Mouse (Mus musculus) ES-E14 (cell line): Measurements from ENCODE around the gene Olfr373. TPM values are rescaled to one million over a fixed set of nuclear protein-coding genes. Genes with fewer than 3 reads are reported as not detected.

ENCODE experiments used
- DNase-seq: peaks from one replicate; pipeline ENCODE4 v3.0.0-alpha.2; 2013; ENCODE audit warnings: low read depth, low spot score
- H3K27ac ChIP-seq: 2 replicates; pipeline ENCODE4 v1.5.1; 2012; ENCODE audit warnings: low read depth, mild to moderate bottlenecking, low read length, moderate library complexity, mixed read lengths; ENCODE audit not compliant: poor library complexity, insufficient read depth, severe bottlenecking
- H3K36me3 ChIP-seq: 2 replicates; pipeline ENCODE4 v1.6.1; 2012; ENCODE audit warnings: mild to moderate bottlenecking, low read length, moderate library complexity, mixed read lengths; ENCODE audit not compliant: control insufficient read depth, poor library complexity, insufficient read depth, severe bottlenecking
- H3K4me1 ChIP-seq, 2 experiments: fragments of 150-350 bp in 1 of 2; sonication (generic) in 1 of 2; 2 replicates each; pipeline ENCODE4 v1.6.1; 2012; ENCODE audit warnings: low read length in 2 of 2, mild to moderate bottlenecking in 1 of 2, mixed read lengths in 1 of 2; ENCODE audit not compliant: control insufficient read depth in 2 of 2, insufficient read depth in 2 of 2, poor library complexity in 1 of 2
- H3K4me3 ChIP-seq, 2 experiments: fragments of 150-350 bp in 1 of 2; sonication (generic) in 1 of 2; 2 replicates each; pipeline ENCODE4 v1.5.1; 2012; ENCODE audit warnings: low read length in 2 of 2, low read depth in 1 of 2, mild to moderate bottlenecking in 1 of 2, mixed read lengths in 1 of 2; ENCODE audit not compliant: insufficient read depth in 1 of 2, poor library complexity in 1 of 2, severe bottlenecking in 1 of 2
- H3K9ac ChIP-seq: 2 replicates; pipeline ENCODE4 v1.6.1; 2012; ENCODE audit warnings: low read depth, mild to moderate bottlenecking, low read length, mixed read lengths; ENCODE audit not compliant: poor library complexity, insufficient read depth, severe bottlenecking
- H3K9me3 ChIP-seq: fragments of 150-350 bp; sonication (generic); 2 replicates; pipeline ENCODE4 v1.6.1; 2012; ENCODE audit warnings: low read depth, mild to moderate bottlenecking, low read length; ENCODE audit not compliant: control insufficient read depth, insufficient read depth
- CHD2 ChIP-seq: IDR thresholded peaks from 2 replicates; pipeline ENCODE4 v1.6.1; 2014; ENCODE audit warnings: mild to moderate bottlenecking, low read depth, low read length, inconsistent platforms
- HCFC1 ChIP-seq: IDR thresholded peaks from 2 replicates; pipeline ENCODE4 v1.6.1; 2012; ENCODE audit warnings: low read length, inconsistent platforms, borderline replicate concordance; ENCODE audit not compliant: insufficient read depth
- MAFK ChIP-seq: IDR thresholded peaks from 2 replicates; pipeline ENCODE4 v1.6.1; 2014; ENCODE audit warnings: mild to moderate bottlenecking, low read depth, low read length, inconsistent platforms; ENCODE audit not compliant: insufficient read depth
- ZC3H11A ChIP-seq: IDR thresholded peaks from 2 replicates; pipeline ENCODE4 v1.6.1; 2012; ENCODE audit warnings: low read depth, mild to moderate bottlenecking, inconsistent platforms, low read length, borderline replicate concordance
- ZNF384 ChIP-seq: IDR thresholded peaks from 2 replicates; pipeline ENCODE4 v1.6.1; 2012; ENCODE audit warnings: low read depth, low read length, inconsistent platforms
- in situ Hi-C, 2 experiments: fragments of 600-800 bp; cut with MboI; formaldehyde crosslinking; loops; one replicate each; pipeline ENCODE4 v1.15.1; 2025; ENCODE audit warnings: low sequenced_read_pairs in 2 of 2, inconsistent platforms in 1 of 2; ENCODE audit not compliant: unreplicated experiment in 2 of 2
- total RNA-seq: library from RNA; depleted of rRNA; stranded (reverse); fragments of 300-350 nt; gene quantifications from 2 replicates; pipeline ENCODE4 v1.2.3, GENCODE M21; 2012

The Olfr373 gene
- total RNA-seq, 1 experiment = 0.13 TPM

GRCm38 (mm10) chr8:72136302-72136978 is 53.5 kb downstream of the Olfr373 start:
- Histone ChIP-seq H3K4me3 (peak overlapping the region; percentile 94 to 97), H3K4me1 (peaks cover 2 to 6% of the 10 kb centered on the region in 2 experiments; a peak in 2 of 4 replicates), H3K9ac (peak overlapping the region; percentile 93), H3K36me3 (peaks cover 11% of the 10 kb centered on the region), H3K9me3 (no peaks in the 10 kb centered on the region), H3K27ac (peak overlapping the region; percentile 86)
- DNase-seq = peak; percentile 66
- TF ChIP-seq ZNF384 (no peak), MAFK (no peak), CHD2 (no peak), HCFC1 (no peak), ZC3H11A (no peak)
- in situ Hi-C loops = no loop called here

GRCm38 (mm10) chr8:72137431-72137830 is 54.5 kb downstream of the Olfr373 start:
- no peak overlapping the region for H3K9ac ChIP-seq
- in situ Hi-C loops = no loop called here
- no peak for DNase-seq
- H3K4me3 ChIP-seq = no peak overlapping the region
- no peaks in the 10 kb centered on the region for H3K9me3 ChIP-seq
- peaks cover 11% of the 10 kb centered on the region for H3K36me3 ChIP-seq
- TF ChIP-seq ZC3H11A (no peak), ZNF384 (no peak), HCFC1 (no peak), CHD2 (no peak), MAFK (no peak)
- no peak overlapping the region for H3K27ac ChIP-seq
- peaks cover 2 to 6% of the 10 kb centered on the region in 2 experiments; a peak in 2 of 4 replicates for H3K4me1 ChIP-seq

DNA sequence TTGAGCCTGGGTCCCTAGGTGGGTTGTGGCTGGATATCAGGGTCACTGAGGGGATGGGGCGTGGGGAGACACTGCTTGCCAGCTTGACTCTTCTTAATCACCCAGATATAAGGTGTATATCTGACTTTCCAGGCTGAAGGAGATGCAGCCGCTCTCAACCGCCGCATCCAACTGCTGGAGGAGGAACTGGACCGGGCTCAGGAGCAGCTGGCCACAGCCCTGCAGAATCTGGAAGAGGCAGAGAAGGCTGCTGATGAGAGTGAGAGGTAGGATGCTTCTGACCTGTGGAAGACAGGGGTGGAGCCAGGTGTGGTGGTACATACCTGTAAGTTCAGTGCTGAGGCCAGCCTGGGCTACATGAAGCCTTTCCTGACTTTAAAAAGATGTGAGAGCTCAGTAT is 55.5 kb downstream of the Olfr373 start:
- H3K36me3 ChIP-seq = peaks cover 12% of the 10 kb centered on the region
- H3K4me3 ChIP-seq = no peak overlapping the region
- in situ Hi-C loops = no loop called here
- H3K9me3 ChIP-seq = no peaks in the 10 kb centered on the region
- TF ChIP-seq MAFK = no peak
- no peak for TF ChIP-seq ZNF384
- TF ChIP-seq HCFC1 = no peak
- TF ChIP-seq ZC3H11A = no peak
- TF ChIP-seq CHD2 = no peak
- H3K9ac ChIP-seq = no peak overlapping the region
- H3K4me1 ChIP-seq = peaks cover 2 to 6% of the 10 kb centered on the region in 2 experiments; a peak in 2 of 4 replicates
- H3K27ac ChIP-seq = no peak overlapping the region
- DNase-seq = no peak

GRCm38 (mm10) chr8:72143256-72143824 is 60.4 kb downstream of the Olfr373 start:
- TF ChIP-seq CHD2 = no peak
- TF ChIP-seq HCFC1 = no peak
- no peak for TF ChIP-seq MAFK
- TF ChIP-seq ZNF384 = no peak
- in situ Hi-C loops = no loop called here
- H3K27ac ChIP-seq = no peak overlapping the region
- peaks cover 22% of the 10 kb centered on the region for H3K36me3 ChIP-seq
- peaks cover 2 to 5% of the 10 kb centered on the region in 2 experiments; a peak in 1 of 4 replicates for H3K4me1 ChIP-seq
- no peak overlapping the region for H3K4me3 ChIP-seq
- H3K9ac ChIP-seq = no peak overlapping the region
- no peaks in the 10 kb centered on the region for H3K9me3 ChIP-seq
- no peak for DNase-seq
